Mouse (Mus musculus): ENCODE data around the gene Hpdl.

The Hpdl gene

DNA sequence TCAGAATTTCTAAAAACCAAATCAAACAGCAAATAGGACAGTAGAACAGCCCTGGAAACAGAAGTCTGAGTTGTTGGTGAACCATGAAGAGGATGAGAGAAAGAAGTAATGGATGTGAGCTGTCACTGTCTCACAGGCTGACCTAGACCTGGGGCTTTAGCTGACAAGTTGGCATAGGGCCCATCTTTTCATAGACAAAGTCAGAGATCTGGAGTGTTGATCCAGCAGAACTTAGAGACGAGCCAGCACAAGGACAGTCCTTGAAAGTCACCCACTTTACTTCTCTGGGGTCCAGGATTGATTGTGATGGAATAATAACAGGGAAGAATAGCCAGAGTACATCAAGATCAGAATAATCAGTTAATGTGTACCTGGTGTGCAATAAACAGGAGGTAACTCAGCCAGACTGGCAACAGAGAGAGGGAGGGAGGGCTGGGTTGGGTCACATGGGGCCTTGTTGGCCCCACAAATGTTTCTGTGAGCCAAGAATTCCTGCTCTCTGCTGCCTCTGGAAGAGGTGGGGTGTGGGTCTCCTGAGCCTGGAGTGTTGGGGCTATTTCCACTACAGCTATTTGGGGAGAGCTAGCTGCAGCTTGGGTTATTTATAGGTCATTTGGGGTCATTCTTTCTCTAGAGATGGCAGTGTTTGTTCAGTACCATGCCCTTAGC, 24.9 kb downstream of the Hpdl start:
- DNase-seq (ENCODE audit: low spot score), result no peak

DNA sequence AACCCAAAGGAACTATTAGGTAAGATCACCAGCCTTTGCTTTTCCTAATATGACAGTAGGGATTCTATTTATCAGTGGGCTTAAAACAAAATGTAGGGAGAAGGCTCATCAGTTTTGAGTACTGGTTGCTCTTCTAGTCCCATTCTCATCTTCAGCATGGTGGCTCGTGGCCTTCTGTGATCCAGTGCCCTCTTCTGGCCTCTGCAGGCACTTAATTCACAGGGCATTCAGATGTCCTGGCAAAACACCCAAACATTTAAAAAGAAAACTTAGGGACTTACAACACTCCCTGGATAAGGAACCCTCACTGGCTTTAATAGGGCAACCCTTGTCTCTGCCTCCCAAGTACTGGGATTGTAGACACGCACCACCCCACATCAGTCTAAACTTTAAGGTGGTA, 27.2 kb downstream of the Hpdl start:
- DNase-seq (ENCODE audit: low spot score), result no peak

DNA sequence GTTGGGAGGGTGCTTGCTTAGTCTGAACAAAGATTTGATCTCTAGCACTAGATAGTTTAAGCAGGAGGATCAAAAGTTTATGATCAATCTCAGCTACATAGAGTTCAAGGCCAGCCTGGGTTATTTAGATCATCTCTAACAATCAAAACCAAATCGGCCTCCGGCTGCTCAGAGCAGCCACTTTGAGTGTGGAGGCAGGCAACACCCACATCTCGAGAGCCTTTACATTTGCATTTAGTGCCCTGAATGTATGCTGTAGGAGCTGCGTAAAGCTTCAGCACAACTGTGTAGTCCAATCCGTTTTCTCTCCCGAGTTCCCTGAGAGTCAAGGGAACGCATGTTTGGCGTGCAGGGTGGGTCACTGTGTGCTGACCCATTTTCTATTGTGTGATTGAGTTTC, 29.1 kb downstream of the Hpdl start:
- DNase-seq (ENCODE audit: low spot score), result no peak

DNA sequence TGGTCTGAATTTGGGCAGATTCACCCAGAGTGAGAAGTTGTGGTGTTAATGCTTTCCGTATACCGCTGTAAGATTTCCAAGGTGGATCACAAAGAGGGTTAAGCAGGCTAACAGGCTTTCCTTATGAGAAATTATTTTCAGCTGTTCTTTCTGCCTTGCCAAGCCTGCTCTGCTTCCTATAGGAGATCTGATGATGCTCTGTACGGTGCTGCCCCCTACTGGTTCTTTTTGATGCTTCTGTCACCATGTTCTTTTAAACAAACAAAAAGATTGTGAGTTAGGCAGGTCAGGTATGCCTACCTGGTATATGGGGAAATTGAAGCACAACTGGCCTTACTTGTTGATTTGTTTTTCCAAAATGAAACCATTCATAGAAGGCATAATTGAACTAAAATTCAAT, 32.6 kb downstream of the Hpdl start:
- DNase-seq (ENCODE audit: low spot score), result peak; percentile 93

DNA sequence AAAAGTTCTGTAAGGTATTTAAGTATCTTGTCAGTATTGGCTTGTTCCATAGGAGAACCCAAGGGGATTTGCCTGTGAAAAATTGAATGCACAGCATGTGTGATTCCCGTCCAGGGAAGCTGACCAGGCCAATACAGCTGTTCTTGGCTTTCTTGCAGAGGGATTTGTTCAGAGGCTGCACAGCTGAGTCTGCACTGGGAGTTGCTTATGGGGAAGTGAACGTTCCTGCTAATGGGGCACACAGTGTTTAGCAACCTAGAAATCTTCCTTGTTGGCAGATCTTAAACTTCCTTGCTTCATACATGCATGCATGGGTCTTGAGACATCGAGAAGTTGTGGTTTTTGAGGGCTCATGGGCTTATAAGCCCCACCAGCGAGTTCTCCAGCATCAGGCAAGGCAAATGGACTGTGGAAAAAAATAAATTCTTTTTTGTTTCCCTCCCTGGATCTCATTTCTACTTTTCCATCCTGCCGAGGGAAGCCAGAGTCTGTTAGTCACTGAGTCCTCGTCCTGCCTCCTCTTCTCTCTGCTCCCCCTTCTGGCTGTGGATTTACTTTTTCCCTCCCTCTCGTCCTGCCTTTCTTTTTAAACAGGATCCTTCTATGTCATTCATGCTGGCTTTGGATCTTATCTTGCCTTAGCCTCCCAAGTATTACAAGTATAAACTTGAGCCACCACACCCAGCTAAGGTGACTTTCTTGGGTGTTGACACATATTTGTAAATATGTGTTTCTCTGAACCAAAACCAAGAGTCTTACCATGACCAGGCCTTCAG, 33.3 kb downstream of the Hpdl start:
- no peak for DNase-seq (ENCODE audit: low spot score)

DNA sequence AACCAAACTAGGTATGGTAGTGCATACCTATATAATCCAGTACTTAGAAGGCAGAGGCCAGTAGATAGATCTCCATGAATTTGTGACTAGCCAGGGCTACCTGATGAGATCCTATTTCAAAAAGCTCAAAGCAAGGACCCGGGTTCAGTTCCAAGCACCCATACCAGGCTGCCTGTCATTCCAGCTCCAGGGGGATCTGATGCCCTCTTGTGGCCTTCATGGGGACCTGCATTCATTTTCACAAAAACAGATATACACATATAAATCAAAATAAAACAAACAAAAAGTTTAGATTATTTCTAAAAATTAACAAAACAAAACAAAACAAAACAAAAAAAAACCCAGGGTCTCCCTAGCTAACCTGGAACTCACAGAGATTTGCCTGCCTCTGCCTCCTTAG, 34.9 kb downstream of the Hpdl start:
- no peak for DNase-seq (ENCODE audit: low spot score)

DNA sequence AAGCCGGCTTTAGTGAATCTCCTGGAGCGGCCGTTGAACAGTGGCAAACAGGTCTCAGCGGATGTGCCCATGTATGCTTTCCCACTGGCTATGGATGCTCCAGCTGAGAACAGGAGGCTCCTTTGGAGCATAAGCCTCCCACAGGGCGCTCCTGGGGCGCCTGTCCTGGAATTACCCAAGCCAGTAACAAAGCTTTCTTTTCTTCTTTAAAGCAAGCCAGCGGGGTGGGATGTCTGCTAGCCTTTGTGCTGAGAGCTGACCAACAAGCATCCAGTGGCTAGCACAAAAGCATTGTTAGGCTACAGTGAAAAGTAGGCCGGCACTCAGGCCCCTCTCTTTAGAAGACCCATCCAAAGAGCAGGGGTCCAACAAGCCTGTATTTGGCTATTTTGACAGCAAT, 39.3 kb downstream of the Hpdl start:
- peak; percentile 36 for DNase-seq (ENCODE audit: low spot score)

DNA sequence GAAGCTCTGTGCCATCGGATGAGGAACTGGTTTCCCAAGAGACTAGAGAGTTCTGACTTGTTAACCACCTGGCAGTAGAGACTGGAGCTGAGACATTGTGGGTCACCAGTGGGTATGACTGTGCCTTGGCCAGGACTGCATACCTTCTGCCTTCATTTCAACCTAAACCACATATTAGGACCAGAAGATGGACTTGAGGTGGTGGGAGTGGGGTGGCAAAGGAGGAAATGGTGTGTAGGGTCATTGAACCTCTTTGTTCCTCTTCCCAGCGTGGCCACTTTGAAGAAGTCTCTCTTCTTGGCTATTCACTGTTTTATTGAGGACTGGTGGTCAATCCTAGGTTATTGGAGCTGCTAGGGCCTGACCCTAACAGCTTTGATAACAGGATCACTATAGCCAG, 40.1 kb downstream of the Hpdl start:
- DNase-seq (ENCODE audit: low spot score), result no peak

DNA sequence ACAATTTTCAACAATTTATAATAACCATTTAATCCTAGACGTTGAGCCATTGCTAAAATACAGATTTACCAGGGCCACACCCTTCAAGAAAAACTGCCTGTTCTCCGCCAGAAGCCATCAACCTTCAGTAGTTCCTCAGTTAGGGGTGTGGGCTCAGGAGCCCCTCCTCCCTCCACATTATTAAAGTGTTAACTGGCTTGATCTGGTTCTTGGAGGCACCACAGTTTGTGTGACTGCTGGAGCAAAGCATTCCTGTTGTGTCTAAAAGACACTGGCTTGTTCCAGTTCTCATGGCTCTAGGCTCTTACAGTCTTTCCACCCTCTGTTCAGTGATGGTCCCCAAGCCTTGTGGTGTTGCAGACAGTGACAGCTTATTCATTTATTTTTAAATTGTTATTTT, 41.0 kb downstream of the Hpdl start:
- no peak for DNase-seq (ENCODE audit: low spot score)

DNA sequence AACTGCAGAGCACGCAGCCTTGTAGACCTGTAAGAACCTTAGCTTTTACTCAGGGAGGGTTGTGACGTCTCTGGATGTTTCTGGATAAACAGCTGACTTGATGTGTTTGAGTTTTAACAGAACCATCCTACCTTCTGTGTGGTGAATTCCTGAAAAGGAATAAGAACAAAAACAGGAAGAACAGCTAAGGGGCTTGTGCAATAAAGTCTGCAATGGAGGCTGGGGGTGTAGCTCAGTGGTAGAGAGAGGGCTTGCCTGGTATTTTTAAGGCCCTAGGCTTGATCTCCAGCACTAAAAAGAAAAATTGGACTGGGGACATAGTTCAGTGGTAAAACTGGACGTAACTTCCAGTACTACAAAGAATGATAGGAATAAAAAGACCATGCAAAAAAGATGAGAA, 44.4 kb downstream of the Hpdl start:
- DNase-seq (ENCODE audit: low spot score), result no peak

DNA sequence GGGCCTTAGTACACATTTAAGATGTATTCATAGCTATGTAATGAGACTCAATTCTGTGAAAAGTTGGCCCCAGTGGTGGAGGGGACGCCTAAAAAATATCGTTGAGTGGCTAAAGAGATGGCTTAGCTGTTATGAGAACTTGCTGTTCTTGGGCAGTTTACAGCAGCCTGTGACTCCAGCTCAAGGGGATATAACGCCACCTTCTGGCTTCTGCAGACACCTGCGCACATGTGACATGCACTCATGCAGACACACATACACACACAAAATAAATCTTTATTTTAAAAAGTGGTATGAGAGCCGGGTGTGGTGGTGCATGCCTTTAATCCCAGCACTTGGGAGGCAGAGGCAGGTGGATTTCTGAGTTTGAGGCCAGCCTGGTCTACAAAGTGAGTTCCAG, 45.1 kb downstream of the Hpdl start:
- no peak for DNase-seq (ENCODE audit: low spot score)

Data from layer of hippocampus, adult 11-12 months (tissue).